Mouse (Mus musculus) neural tube, embryonic 14.5 days (tissue): ENCODE measurements at regions not wholly inside any gene's neighbourhood (a gene's known extent, or its start where the extent isn't known, plus 50 kb on each side); places are given as distances from the start of the nearest gene placed in this dataset.
A peak's percentile ranks its signal among the peaks of the same experiment; 100 is the strongest.

ENCODE experiments used
- ATAC-seq: fragments of 200-750 bp; cut with Nextera tagmentation; 2 replicates; pipeline ENCODE4 v1.8.0; 2017; ENCODE audit warnings: low read depth, mild to moderate bottlenecking, moderate TSS enrichment, moderate library complexity
- H3K27ac ChIP-seq: fragments of 300-500 bp; sonication (generic); 2 replicates; pipeline ENCODE4 v1.5.1; 2014; ENCODE audit warnings: low read depth, mild to moderate bottlenecking, control low read depth, low read length, moderate library complexity, mixed read lengths
- H3K27me3 ChIP-seq: fragments of 300-500 bp; sonication (generic); 2 replicates; pipeline ENCODE4 v1.6.1; 2014; ENCODE audit warnings: low read length; ENCODE audit not compliant: control insufficient read depth, insufficient read depth
- H3K36me3 ChIP-seq: fragments of 300-500 bp; sonication (generic); 2 replicates; pipeline ENCODE4 v1.6.1; 2014; ENCODE audit warnings: low read length, mixed read lengths; ENCODE audit not compliant: control insufficient read depth, insufficient read depth
- H3K4me1 ChIP-seq: fragments of 300-500 bp; sonication (generic); 2 replicates; pipeline ENCODE4 v1.6.1; 2014; ENCODE audit warnings: low read length; ENCODE audit not compliant: control insufficient read depth, insufficient read depth
- H3K4me2 ChIP-seq: fragments of 300-500 bp; sonication (generic); 2 replicates; pipeline ENCODE4 v1.6.1; 2014; ENCODE audit warnings: mild to moderate bottlenecking, low read depth, low read length, control low read depth
- H3K4me3 ChIP-seq: fragments of 300-500 bp; sonication (generic); 2 replicates; pipeline ENCODE4 v1.5.1; 2014; ENCODE audit warnings: low read depth, low read length, control low read depth, mixed read lengths
- H3K9ac ChIP-seq: fragments of 300-500 bp; sonication (generic); replicated peaks from 2 replicates; pipeline ENCODE4 v1.6.1; 2014; ENCODE audit warnings: low read depth, mild to moderate bottlenecking, control low read depth, low read length, mixed read lengths
- H3K9me3 ChIP-seq: fragments of 300-500 bp; sonication (generic); 2 replicates; pipeline ENCODE4 v1.6.1; 2016; ENCODE audit warnings: low read length; ENCODE audit not compliant: control insufficient read depth
- WGBS: fragments of 180-500 bp; shearing (Covaris S2); extraction: QIAGEN DNeasy Blood & Tissue Kit; methylation state at CpG from one replicate; pipeline ENCODE4 v1.1.7; 2014; 5-methylcytosine and 5-hydroxymethylcytosine counted together

- no peak for ATAC-seq
- H3K27me3 ChIP-seq = no peaks in the 10 kb centered on the region
- WGBS = 65% methylated on average over 2 of the region's 2 CpGs
These were observed 1022.2 kb upstream of the Slit2 start for GRCm38 (mm10) chr5:46960749-46961148.

GRCm38 (mm10) chr5:46926324-46926723, 1056.6 kb upstream of the Slit2 start:
- H3K4me1 ChIP-seq = no peaks in the 10 kb centered on the region
- no peaks in the 10 kb centered on the region for H3K9me3 ChIP-seq
- 87% methylated on average over 7 of the region's 7 CpGs for WGBS
- H3K4me3 ChIP-seq = no peak overlapping the region
- no peaks in the 10 kb centered on the region for H3K27me3 ChIP-seq
- ATAC-seq = no peak
- H3K9ac ChIP-seq = no peak overlapping the region
- H3K27ac ChIP-seq = no peak overlapping the region
- no peaks in the 10 kb centered on the region for H3K36me3 ChIP-seq
- H3K4me2 ChIP-seq = no peak overlapping the region

More at GRCm38 (mm10) chr5:46960749-46961148, 1022.2 kb upstream of the Slit2 start:
- no peak overlapping the region for H3K4me2 ChIP-seq
- no peaks in the 10 kb centered on the region for H3K9me3 ChIP-seq
- H3K36me3 ChIP-seq = no peaks in the 10 kb centered on the region
- no peak overlapping the region for H3K27ac ChIP-seq
- H3K4me3 ChIP-seq = no peak overlapping the region
- H3K4me1 ChIP-seq = no peaks in the 10 kb centered on the region
- no peak overlapping the region for H3K9ac ChIP-seq

- Histone ChIP-seq H3K36me3 (no peaks in the 10 kb centered on the region), H3K27ac (no peak overlapping the region), H3K4me1 (no peaks in the 10 kb centered on the region), H3K27me3 (no peaks in the 10 kb centered on the region), H3K4me2 (no peak overlapping the region), H3K9ac (no peak overlapping the region), H3K4me3 (no peak overlapping the region), H3K9me3 (no peaks in the 10 kb centered on the region)
- ATAC-seq = no peak
- 78% methylated on average over 2 of the region's 2 CpGs for WGBS
These were observed 1044.5 kb upstream of the Lcorl start for GRCm38 (mm10) chr5:46901909-46902308.

GRCm38 (mm10) chr5:46894037-46894436, 1036.6 kb upstream of the Lcorl start:
- Histone ChIP-seq H3K27ac (no peak overlapping the region), H3K9ac (no peak overlapping the region), H3K4me3 (no peak overlapping the region), H3K9me3 (no peaks in the 10 kb centered on the region), H3K4me1 (no peaks in the 10 kb centered on the region), H3K4me2 (no peak overlapping the region), H3K27me3 (no peaks in the 10 kb centered on the region), H3K36me3 (no peaks in the 10 kb centered on the region)
- 90% methylated on average over 2 of the region's 2 CpGs for WGBS
- no peak for ATAC-seq

- no peak for ATAC-seq
- no peak overlapping the region for H3K4me3 ChIP-seq
- H3K9ac ChIP-seq = no peak overlapping the region
- no peaks in the 10 kb centered on the region for H3K27me3 ChIP-seq
- H3K4me2 ChIP-seq = no peak overlapping the region
- H3K36me3 ChIP-seq = no peaks in the 10 kb centered on the region
- H3K27ac ChIP-seq = no peak overlapping the region
- H3K4me1 ChIP-seq = no peaks in the 10 kb centered on the region
- H3K9me3 ChIP-seq = no peaks in the 10 kb centered on the region
These were observed 1026.5 kb upstream of the Lcorl start for GRCm38 (mm10) chr5:46883956-46884355.

- no peak overlapping the region for H3K9ac ChIP-seq
- no peaks in the 10 kb centered on the region for H3K4me1 ChIP-seq
- H3K36me3 ChIP-seq = no peaks in the 10 kb centered on the region
- no peaks in the 10 kb centered on the region for H3K9me3 ChIP-seq
- H3K4me2 ChIP-seq = no peak overlapping the region
- H3K4me3 ChIP-seq = no peak overlapping the region
- no peak for ATAC-seq
- no peaks in the 10 kb centered on the region for H3K27me3 ChIP-seq
- no peak overlapping the region for H3K27ac ChIP-seq
These were observed 999.4 kb upstream of the Lcorl start for GRCm38 (mm10) chr5:46856837-46857236.

- H3K4me3 ChIP-seq = no peak overlapping the region
- H3K4me1 ChIP-seq = no peaks in the 10 kb centered on the region
- no peaks in the 10 kb centered on the region for H3K9me3 ChIP-seq
- ATAC-seq = peak; percentile 96
- H3K4me2 ChIP-seq = no peak overlapping the region
- no peak overlapping the region for H3K27ac ChIP-seq
- no peaks in the 10 kb centered on the region for H3K27me3 ChIP-seq
- H3K9ac ChIP-seq = no peak overlapping the region
- no peaks in the 10 kb centered on the region for H3K36me3 ChIP-seq
- 68% methylated on average over 2 of the region's 2 CpGs for WGBS
These were observed 987.8 kb upstream of the Lcorl start for GRCm38 (mm10) chr5:46845175-46845574.

- ATAC-seq = no peak
- 88% methylated on average over 4 of the region's 4 CpGs for WGBS
- Histone ChIP-seq H3K4me2 (no peak overlapping the region), H3K4me3 (no peak overlapping the region), H3K27ac (no peak overlapping the region), H3K27me3 (no peaks in the 10 kb centered on the region), H3K9ac (no peak overlapping the region), H3K36me3 (no peaks in the 10 kb centered on the region), H3K4me1 (no peaks in the 10 kb centered on the region), H3K9me3 (no peaks in the 10 kb centered on the region)
These were observed 979.4 kb upstream of the Lcorl start for GRCm38 (mm10) chr5:46836810-46837209.

- Histone ChIP-seq H3K27ac (no peak overlapping the region), H3K9me3 (no peaks in the 10 kb centered on the region), H3K27me3 (no peaks in the 10 kb centered on the region), H3K4me2 (no peak overlapping the region), H3K4me1 (no peaks in the 10 kb centered on the region), H3K9ac (no peak overlapping the region), H3K36me3 (no peaks in the 10 kb centered on the region), H3K4me3 (no peak overlapping the region)
- WGBS = 14% methylated on average over 9 of the region's 9 CpGs
- ATAC-seq = 0 out of 2 replicates have a peak, but pooled peaks have one; percentile 38
These were observed 973.6 kb upstream of the Lcorl start for GRCm38 (mm10) chr5:46830797-46831618.
